Mouse (Mus musculus): ENCODE results near the gene Utp3.
A peak's percentile ranks its signal among the peaks of the same experiment; 100 is the strongest.

Gene Utp3

GRCm38 (mm10) chr5:88554086-88554886, at the start of gene Utp3:
Utp3 (plus strand) TSS chr5:88554462.
- DNase-seq: peak; percentile 97

GRCm38 (mm10) chr5:88508555-88508954, 45.7 kb upstream of the Utp3 start:
- no peak for DNase-seq

- no peak for DNase-seq
Measured at GRCm38 (mm10) chr5:88508990-88509389, 45.3 kb upstream of the Utp3 start.

GRCm38 (mm10) chr5:88519232-88519631, 35.0 kb upstream of the Utp3 start:
- DNase-seq: peak; percentile 52

- DNase-seq: no peak
Measured at GRCm38 (mm10) chr5:88527657-88528056, 26.6 kb upstream of the Utp3 start, which contains the start of gene Jchain. Jchain (minus strand) TSS chr5:88527891.

GRCm38 (mm10) chr5:88530908-88531307, 23.4 kb upstream of the Utp3 start:
- DNase-seq: no peak

- no peak for DNase-seq
Measured at GRCm38 (mm10) chr5:88534697-88535096, 19.6 kb upstream of the Utp3 start.

GRCm38 (mm10) chr5:88540845-88541244, 13.4 kb upstream of the Utp3 start:
- no peak for DNase-seq

- peak; percentile 66 for DNase-seq
Measured at GRCm38 (mm10) chr5:88542651-88543282, 11.5 kb upstream of the Utp3 start.

- DNase-seq: peak; percentile 49
Measured at GRCm38 (mm10) chr5:88544411-88544810, 9.9 kb upstream of the Utp3 start.

GRCm38 (mm10) chr5:88545536-88545935, 8.7 kb upstream of the Utp3 start:
- DNase-seq: no peak

GRCm38 (mm10) chr5:88553271-88554085, 784 bp upstream of the Utp3 start:
- DNase-seq: no peak

GRCm38 (mm10) chr5:88558991-88559390, 4.7 kb downstream of the Utp3 start:
- no peak for DNase-seq

GRCm38 (mm10) chr5:88561080-88561814, 7.0 kb downstream of the Utp3 start:
- no peak for DNase-seq

- DNase-seq: no peak
Measured at GRCm38 (mm10) chr5:88562863-88563780, 8.9 kb downstream of the Utp3 start.

- peak; percentile 92 for DNase-seq
Measured at GRCm38 (mm10) chr5:88564501-88565147, 10.4 kb downstream of the Utp3 start, which contains the start of gene Rufy3. Rufy3 (plus strand) TSS chr5:88565040.

- peak; percentile 68 for DNase-seq
Measured at GRCm38 (mm10) chr5:88565148-88566033, 11.1 kb downstream of the Utp3 start.

- no peak for DNase-seq
Measured at GRCm38 (mm10) chr5:88566034-88566841, 12.0 kb downstream of the Utp3 start.

GRCm38 (mm10) chr5:88569541-88569940, 15.3 kb downstream of the Utp3 start:
- peak; percentile 89 for DNase-seq

Data from kidney, adult 9 months (tissue).